Mouse (Mus musculus): ENCODE results near the gene Gtf2e1.

DNA sequence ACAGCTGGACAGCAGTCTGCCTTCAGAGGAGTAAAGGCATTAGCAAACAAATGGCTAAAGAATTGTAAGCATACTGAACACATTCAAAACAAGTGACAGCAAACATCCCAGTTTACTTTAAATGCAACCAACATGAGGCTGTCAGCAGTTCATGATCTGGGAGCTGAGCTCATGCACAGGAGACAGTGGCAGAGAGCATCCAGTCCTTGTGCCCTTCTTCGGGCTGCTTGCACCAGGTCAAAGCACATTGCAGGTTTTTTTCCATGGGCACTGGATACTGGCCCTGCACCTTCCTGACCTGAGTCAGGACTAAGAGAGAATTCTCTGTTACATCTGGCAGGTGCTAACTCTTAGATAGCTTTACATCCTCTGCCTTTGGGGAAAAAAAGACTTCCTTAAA lies 40.0 kb upstream of the Gtf2e1 start:
- no peak for TF ChIP-seq GATA1 (IDR thresholded peaks at IDR 0.05; ENCODE audit: borderline replicate concordance, low read length)
- TF ChIP-seq FLI1 (IDR thresholded peaks at IDR 0.05; ENCODE audit: low read length) = no peak
